Mouse (Mus musculus) c-Kit-negative CD71-positive TER-119-positive erythroid progenitor cells, embryonic 14.5 days (primary cell): ENCODE data around the gene Zic2.

Experiments used
- DNase-seq: peaks from one replicate; pipeline ENCODE4 v3.0.0-alpha.2; 2013; ENCODE audit warnings: low read depth, low spot score

Gene Zic2

DNA sequence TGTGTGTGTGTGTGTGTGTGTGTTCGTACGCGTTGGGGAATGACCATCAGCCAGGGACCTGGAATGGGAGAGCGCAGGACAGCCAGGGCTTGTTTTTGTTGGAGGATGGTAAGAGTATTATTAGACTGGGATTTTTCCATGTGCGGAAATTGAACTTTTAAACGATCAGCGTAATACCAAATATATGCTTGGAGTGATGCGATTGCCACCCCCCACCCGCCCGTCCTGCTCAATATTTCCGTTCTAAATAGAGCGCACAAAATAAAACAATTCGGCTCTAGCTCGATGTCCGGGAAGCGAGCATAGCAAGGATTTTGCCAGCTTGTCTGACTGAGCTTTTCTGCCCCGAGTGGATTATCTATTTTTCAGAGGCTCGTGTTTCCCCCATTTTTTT lies 1.6 kb downstream of the Zic2 start:
- no peak for DNase-seq

DNA sequence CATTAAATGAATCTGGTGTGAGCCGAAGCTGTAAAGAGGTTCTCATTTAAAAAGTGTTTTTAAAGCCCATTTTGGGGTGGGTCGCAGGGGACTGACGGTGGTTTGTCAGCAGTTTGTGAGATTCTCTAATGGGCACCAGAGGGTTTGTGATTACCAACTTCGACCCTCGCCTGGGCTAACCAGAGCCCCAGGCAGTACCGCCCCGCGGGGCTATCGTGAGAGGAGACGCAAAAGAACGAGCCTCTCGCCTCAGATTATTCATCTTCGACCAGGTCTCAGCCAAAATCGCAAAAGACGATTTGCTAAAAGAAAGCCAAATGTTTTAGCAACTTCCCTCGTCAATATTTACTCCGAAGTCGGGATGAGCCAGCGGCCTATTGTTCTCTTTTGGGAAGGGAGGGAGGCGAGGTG lies 2.0 kb downstream of the Zic2 start:
- DNase-seq: no peak

DNA sequence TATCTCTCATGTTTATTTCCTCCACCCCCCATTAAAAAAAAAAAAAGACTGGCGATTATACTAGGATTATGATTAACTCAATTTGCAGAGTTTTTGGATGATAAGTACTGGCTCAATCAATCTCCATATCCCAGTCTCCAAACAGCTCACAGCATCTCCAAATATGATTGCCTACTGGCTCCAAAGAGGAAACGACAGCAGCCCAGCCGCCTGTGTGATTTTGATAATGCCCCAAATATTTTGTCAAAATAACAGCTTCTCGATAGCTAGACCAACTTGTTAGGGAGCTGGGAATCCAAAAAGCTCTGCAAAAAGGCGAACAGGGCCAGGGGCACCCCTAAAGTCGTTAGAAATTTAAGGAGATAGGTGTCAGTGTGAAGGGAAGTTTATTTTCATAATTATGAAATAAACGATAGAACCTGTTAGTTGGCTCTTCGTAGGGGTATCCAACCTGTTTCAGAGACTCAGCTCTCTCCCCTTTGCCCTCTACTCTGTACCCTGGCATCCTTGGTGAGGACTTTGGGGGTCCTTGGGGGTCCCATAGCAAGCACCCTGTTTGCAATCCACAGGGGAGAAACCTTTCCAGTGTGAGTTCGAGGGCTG lies 2.8 kb downstream of the Zic2 start:
- DNase-seq: no peak

DNA sequence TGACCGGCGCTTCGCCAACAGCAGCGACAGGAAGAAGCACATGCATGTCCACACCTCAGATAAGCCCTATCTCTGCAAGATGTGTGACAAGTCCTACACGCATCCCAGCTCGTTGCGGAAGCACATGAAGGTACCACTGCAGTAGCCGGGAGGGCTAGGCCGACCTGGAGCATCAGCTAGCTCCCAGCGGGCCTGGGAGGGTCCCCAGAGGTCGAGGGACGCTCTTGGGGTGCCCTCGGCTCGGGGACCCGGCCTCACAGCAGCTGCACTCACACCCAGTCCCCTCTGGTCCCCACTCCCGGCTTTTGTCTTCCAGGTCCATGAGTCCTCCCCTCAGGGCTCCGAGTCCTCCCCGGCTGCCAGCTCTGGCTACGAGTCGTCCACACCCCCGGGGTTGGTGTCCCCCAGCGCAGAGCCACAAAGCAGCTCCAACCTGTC lies 3.4 kb downstream of the Zic2 start:
- DNase-seq: no peak

DNA sequence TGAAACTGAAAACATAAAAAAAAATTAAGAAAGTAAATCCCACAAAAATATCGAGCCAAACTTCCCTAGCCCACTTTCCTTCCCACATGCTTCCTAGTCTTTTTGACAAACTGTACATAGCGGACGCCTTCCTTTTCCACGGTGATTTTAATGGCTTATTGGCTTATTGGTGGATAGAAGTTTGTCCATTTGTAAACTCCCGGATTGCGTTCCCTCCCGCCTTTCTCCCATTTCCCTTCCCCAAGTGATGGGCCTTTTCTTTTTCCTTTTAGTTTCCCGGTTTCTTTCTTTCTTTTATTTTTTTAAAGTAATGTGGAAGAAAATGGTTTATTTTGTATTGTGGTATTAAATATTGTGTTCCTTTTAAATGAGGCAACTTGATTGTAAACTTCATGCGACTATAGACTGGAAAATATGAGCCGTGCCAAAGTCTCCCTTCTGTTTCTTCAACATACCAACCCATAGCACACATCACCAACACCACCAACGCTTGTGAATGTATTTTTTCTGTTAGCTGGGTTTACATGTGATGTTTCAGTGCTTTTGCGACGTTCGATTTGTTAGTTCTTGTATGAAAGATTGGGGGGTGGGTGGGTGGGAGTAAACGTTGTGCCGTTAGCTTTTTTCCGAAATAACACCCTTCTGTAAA lies 4.3 kb downstream of the Zic2 start:
- DNase-seq: no peak

DNA sequence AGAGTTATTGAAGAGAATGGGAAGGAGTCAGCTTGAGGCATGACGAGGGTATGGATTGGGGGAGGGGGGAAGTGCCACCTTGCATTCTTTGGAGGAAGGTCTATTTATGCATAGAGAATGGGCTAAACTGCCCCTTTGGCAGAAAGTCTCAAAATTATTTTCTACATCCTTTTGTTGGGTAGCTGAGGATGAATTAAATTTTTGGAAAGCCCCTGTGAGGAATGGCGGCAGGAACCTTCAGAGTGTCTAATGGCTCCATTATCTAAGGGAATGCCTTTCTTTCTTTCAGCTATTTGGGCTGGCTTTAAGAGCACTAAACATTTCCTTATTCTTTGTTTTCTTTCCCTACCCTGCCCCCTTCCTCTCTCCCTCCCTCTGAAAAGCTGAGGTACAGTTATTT lies 5.1 kb downstream of the Zic2 start:
- DNase-seq: no peak

DNA sequence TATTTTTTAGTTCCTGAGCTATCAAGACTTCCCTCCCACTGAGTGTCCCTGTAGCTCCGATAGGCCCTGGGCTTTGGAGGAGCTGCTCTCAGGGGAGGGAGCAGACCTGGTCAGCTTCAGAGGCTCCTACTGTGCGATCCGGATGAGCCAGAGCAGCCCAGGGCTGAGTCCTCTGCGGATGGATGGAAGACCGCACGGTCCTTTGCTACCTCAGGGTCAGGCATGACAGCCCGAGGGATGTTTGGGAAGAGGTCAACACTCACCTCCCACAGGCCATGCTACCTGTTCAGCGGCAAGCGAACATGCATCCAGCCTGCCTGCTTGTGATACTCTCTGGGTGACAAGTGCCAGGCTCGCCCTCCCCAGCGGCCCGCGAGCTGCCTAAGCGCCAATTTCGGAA lies 5.9 kb downstream of the Zic2 start:
- no peak for DNase-seq

DNA sequence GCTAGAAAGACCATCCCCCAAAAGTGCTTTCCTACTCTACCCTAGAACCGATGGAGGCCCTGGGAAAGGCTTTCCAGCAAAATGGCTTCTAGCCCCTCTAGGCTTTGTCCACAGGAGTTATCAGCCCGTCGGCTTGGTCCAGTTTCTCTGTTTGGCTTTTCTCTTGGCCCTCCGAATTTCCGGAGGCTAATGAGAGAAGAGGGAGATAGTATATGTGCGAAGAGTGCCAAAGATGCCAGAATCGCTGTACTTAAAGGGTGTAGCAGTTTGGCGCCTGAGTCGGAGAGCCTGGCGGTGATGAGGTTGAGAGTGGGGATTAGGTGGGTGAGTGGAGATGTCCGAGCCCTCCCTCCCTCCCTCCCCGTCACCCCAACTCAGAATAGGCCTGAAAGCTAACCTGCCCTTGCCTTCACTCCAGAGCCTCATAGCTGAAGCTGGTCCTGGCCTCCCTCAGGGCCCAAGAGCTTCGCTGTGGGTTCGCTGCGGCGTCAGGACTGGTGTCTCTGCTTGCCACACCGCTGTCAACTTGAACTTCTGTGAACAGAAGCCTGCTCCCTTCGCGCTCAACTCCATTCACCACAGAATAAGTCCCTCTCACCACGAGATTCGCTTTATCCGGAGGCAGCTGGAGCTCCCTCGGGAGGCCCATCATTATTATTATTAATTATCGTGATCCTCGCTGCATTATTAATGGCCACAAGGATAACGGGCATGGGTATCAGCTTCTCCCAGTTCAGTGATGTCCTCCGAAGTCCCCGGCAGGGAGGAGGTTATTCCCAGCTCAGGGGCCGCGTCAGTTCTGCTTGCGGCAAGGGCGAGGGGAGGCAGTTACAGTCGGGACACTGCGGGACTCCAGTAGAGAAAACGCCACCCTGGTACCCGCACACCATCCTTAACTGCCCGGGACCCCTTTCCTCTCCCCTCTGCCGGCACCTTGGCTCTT lies 7.1 kb downstream of the Zic2 start:
- DNase-seq: no peak

DNA sequence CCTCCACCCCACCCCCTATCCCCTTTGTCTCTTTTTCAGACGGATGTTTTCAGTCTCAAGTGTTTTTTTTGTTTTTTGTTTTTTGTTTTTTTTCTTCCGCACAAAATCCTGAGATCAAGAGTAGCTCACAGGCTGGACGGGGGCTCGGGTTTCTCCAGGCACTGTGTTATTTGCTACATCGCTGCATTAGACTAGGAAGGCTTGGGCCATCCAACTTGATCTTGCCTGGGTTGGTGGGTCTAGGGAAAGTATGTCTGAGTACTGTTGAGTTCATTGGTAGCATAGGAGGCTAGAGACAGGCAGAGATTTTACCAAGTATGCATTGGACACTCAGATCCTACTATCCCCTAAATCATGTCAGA lies 7.8 kb downstream of the Zic2 start:
- no peak for DNase-seq

DNA sequence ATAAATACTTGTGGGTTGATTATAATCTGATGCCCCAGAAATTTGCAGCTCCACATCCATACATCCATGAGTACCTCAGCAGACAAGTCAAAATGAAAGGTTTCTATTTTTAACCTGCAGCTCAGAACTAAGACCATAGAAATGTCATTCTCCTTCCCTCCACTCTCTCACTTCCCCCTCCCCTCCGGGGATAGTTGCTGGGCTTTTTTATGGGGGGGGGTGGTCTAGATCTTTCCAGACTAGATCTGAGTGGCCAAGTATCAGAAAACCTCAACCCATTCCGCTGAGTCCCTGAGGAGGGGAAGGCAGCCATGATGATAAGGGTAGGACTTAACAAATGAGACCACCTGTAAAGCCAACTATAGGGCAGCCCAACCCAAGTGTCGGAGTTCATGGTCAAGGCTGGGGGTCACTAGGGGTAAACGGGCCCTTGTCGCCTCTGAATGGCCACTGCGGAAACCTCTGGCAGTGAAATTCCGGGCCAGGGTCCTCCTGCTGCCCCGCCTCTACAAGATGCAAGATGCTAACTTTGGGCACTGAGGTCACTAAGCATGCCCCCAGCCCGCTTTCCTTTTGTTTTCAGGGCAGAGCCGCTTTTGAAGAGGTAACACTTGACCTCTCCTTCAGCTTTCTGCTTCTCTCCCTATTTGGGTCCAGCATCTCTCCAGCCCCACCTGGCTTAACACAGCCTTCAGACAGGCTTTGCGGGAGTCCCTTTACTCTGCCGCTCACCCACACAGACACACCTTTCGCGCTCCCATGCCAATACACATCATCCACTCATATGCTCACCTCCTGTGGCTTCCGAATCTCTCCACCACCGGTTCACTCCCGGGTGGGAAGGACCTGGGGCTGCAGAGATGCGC lies 8.6 kb downstream of the Zic2 start:
- DNase-seq: no peak

DNA sequence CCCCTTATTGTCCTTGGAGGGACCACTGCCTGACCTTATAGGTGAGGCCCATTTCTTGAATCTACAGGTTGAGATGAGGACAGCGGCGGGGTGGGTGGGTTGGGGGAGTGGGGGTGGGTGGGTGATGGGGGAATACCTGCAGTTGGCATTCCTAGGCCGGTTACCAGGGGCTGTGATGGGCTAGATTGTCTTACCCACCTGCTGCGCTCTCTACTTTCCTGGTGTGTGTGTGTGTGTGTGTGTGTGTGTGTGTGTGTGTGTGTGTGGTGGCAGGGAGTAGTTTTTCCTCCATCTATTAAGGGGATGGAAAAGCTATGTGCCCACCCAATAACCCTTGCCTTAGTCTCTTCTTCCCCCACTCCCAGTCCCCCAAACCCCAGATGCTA lies 9.2 kb downstream of the Zic2 start:
- no peak for DNase-seq

DNA sequence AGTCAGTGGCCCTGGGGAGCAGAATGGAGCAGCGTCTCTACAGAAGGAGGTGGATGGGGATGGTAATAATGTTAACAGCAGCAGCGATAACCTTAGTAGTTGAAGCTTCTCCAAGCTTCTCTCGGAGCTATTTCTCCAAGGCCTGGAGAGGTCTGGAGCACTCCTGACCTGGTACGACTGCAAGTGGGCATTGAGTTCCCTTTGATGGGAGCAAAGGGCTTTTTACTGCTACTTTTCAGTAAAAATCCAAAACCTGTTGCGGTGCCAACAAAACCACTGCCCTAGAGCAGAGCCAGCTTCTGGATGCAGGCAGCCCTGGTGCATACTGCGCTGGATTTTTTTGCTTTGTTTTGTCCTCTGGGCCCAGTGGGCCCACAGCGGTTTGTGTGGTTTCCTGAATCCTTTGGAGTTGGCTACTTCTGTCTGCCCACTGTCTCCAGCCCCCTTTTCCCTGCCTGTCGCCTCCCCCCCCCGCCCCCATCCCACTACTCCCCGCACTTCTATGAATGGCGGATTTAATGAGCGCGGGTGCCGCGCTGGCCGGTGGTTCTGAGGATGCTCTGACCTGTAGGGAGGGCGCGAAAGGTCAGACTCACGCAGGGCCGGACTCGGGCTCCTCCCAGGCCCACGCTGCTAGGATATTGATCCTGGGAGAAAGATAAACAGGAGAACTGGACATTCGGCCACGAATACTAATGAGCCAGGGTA lies 9.8 kb downstream of the Zic2 start:
- DNase-seq: no peak

DNA sequence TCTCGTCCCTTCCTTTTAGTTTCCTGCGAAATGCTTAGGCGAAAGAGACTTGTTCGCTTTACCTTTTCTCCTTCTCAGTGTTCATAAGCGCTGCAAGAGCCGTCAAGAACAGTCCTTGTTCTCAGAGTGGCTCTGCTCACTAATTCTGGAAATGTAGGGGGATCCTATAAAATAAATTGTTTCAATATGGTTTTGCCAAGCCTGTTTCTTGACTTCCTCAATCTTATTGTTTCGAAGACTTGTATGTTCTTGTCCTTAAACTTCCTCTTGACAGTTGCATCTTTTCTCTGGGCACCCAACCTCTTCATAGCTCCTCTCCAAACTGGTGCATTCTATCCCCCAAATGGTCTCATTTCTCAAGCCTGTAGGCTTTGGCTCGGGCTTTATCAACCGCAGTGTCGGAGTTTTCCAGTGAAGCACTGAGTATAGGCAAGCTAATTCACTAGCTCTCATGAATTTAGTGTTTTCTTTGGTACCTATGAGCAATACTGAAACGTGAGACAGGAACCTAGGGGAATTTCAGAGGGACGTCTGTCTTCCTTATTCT lies 10.5 kb downstream of the Zic2 start:
- no peak for DNase-seq

DNA sequence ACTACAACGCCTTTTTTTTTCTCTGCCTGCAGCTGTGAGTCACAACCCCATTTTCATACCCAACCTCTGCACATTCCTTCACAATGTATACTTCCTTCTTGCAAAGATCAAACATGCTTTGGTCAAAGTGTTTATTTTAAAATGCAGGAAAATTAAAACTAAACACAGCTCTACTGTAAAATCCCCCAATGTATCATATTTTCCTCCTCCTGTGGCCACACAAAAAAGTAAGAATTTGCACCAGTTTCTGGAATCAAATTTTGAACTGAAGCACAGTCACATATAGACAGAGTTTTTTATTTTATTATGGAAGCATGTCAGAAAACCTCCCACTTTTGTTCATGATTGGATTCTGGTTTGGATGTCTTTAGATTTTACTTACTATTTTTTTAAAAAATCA lies 11.4 kb downstream of the Zic2 start:
- DNase-seq: no peak

DNA sequence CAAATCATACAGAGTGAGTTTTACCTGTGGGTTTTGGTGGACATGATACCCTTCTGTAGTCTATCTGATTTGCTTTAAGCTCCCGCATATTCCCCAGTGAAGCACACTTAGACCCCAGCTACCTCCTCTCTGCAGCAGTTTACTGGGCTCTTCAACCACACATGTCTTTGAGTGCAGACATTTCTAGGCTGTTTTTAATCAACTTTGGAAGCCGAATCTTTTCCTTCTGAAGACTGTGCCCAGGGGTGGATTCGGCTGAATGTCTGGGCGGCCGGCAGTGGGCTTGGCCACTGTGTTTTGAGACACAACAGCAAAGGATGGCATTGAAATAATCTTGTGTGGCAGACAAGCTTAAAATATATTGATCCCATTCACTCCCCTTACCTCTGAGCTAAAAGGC lies 12.1 kb downstream of the Zic2 start:
- no peak for DNase-seq

DNA sequence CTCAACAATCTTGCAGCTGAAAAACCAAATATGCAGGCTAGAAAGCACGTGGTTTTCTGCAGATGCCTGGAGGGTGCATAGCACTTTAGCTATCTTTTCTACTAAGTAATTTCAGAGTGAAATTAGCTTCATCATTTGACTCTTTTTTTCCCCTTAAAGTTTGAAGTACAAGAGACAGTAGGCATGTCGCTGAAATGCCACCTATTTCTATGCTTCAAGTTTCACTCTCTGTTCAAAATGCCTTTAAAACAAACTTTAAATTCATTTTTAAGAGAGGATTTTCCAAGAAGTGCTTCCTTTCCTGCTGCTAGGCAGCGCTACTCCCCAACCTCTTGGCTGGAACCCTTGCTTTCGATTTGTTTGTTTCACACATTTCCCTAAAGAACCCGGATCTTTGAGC lies 13.8 kb downstream of the Zic2 start:
- DNase-seq: no peak

DNA sequence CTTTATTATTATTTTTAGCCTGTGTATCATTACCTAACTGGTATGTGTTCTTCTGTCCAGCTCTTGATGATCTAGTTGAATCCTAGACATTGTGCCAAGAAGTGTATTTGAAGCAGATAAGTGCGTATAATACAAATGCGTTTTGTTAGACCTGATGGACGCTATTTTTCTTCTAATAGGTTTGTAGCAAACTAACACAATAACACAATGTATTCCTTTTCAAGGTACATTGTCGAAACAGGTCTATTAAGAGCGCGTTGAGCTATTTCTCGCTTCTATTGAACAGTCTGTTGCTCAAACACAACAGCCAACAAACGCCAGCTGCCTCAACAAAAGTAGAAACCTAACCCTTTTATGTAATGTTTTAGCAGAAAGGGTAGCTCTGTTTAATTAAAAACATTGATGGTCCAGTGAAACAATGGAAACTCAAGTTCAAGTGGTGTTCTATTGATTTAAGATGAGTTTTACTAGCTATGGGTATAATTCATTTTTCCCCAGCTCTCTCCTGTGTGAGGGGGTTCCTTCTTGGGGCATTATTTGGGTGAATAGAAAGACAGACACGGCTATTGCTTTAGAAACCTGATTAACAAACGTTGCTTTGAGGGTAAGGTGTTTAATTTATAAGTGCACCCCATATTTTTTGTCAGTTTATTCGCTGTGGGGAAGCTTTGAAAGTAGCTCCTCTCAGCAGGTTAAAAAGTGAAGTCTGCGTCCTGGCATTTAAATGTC lies 14.6 kb downstream of the Zic2 start:
- no peak for DNase-seq

DNA sequence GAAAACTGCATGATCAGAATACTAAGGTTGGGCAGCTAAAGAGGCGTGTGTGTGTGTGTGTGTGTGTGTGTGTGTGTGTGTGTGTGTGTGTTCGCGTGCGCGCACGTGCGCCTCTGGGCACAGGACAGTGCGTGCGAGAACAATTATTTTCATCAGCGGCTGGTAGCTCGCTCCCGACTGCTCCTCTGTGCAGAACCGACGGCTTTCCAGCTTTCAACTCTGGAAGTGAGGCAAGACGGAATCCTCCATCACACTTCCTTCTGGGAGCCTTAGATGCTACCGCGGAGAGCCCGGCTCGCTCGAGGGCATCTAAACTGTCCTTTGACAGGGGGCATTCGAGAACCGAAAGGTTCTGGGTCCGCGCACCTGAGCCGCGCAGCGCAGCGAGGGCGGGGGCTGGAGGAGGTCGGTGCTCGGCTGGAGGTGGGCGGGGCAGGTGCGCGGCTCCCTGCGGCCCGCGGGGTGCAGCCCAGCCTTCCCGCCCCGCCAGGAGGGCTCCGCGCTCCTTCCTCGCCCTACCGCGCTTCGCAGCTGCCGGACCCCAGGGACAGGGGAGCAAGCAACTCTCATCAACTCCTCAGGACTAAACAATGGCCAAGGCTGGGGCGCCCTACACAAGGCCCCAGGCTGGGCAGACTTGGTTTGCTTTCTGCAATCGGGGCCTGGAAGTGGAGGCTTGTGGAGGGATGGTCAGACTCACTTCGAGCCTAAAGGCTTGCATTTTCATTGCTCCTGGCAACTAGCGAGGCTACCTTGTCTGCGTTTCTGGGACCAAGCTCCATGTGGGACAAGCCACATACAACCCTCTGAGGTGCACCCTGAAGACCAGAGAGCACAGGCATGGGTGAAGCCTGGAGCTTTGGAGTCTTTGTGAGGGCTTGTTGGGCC lies 15.4 kb downstream of the Zic2 start, which contains the start of gene Gm10837:
Gene Gm10837 (plus strand): TSS at position 146 of the 888 bp plus-strand sequence.
- DNase-seq: no peak

DNA sequence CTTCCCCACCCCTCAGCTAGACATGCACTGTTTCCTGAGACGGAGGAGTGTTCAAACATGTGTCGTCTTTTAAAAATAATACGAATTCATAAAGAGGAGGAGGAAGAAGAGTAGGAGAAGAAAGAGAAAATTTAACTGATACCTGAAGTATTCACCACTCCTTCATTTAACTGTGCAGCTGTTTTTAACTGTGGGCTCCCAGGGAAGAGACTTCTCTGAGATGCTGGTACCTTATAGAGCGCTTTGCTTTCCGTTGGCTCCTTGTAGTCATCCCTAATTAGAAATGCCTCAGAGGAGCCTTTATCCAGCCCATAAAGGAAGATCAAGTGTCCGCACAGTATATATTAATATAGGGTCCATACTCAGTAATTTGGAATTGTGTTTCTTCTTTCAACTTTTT lies 16.3 kb downstream of the Zic2 start:
- DNase-seq: no peak
